Mouse (Mus musculus) macrophage (primary cell): ENCODE data around the gene Stam2. TPM values are rescaled to one million over a fixed set of nuclear protein-coding genes. Genes with fewer than 3 reads are reported as not detected.

Experiments
- H3K27ac ChIP-seq: fragments of 350-480 bp; formaldehyde crosslinking; 2 replicates; pipeline ENCODE4 v1.9.0; 2021
- H3K36me3 ChIP-seq: fragments of 350-480 bp; formaldehyde crosslinking; 2 replicates; pipeline ENCODE4 v1.9.0; 2021; ENCODE audit errors: inconsistent target
- H3K4me3 ChIP-seq: fragments of 350-480 bp; formaldehyde crosslinking; 2 replicates; pipeline ENCODE4 v1.9.0; 2021; ENCODE audit errors: inconsistent target
- H3K79me2 ChIP-seq: fragments of 350-480 bp; formaldehyde crosslinking; 2 replicates; pipeline ENCODE4 v1.9.0; 2021; ENCODE audit errors: inconsistent target
- WGBS: methylation state at CpG from one replicate; pipeline ENCODE4 v1.1.7; 2026; ENCODE audit warnings: inconsistent platforms; ENCODE audit not compliant: missing documents; 5-methylcytosine and 5-hydroxymethylcytosine counted together
- polyA plus RNA-seq: library from polyadenylated mRNA; stranded (reverse); fragments of 250-400 nt; gene quantifications from 3 replicates; pipeline ENCODE4 v1.2.4, GENCODE M21; 2018; ENCODE audit warnings: inconsistent platforms

Stam2 gene
- polyA plus RNA-seq, 1 experiment from 2014 or later: 35.6 TPM

- Histone ChIP-seq H3K4me3 (no peak overlapping the region), H3K36me3 (no peaks in the 10 kb centered on the region), H3K27ac (no peak overlapping the region), H3K79me2 (no peaks in the 10 kb centered on the region)
- 27% methylated on average over 4 of the region's 4 CpGs for WGBS
Observed at GRCm38 (mm10) chr2:52654541-52654940, 87.5 kb downstream of the Stam2 start.

GRCm38 (mm10) chr2:52651547-52651946, 90.5 kb downstream of the Stam2 start:
- no peaks in the 10 kb centered on the region for H3K79me2 ChIP-seq
- WGBS: 90% methylated on average over 6 of the region's 6 CpGs
- no peaks in the 10 kb centered on the region for H3K36me3 ChIP-seq

GRCm38 (mm10) chr2:52647255-52647998, 94.7 kb downstream of the Stam2 start:
- Histone ChIP-seq H3K4me3 (no peak overlapping the region), H3K79me2 (no peaks in the 10 kb centered on the region), H3K36me3 (no peaks in the 10 kb centered on the region), H3K27ac (no peak overlapping the region)
- WGBS: 58% methylated on average over 8 of the region's 8 CpGs

More at GRCm38 (mm10) chr2:52651547-52651946, 90.5 kb downstream of the Stam2 start:
- no peak overlapping the region for H3K27ac ChIP-seq
- H3K4me3 ChIP-seq: no peak overlapping the region

DNA sequence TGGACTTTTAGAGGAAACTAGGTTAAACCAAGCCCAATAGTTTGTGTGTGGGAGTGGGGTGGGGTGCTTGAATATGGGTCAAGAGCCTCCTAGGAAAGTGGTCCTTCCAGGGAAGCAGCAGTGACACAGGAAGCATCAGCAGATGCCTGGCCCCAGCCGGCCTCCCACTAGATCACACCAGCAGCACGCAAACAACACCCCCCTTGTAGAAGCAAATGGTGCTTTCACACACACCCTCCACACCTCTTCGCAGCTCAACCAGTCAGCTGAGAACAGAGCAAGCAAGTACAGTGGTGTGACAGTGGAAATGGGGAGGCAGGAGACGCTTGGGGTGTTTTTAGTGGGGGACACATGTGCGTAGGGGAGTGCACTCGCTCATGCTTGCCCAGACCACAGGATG, 98.4 kb downstream of the Stam2 start:
- no peaks in the 10 kb centered on the region for H3K79me2 ChIP-seq
- no peaks in the 10 kb centered on the region for H3K36me3 ChIP-seq
- H3K4me3 ChIP-seq: no peak overlapping the region
- H3K27ac ChIP-seq: no peak overlapping the region
- WGBS: 88% methylated on average over 6 of the region's 6 CpGs

Other genes starting within 250 kb of the Stam2 start
- 0.10 to 1.1 TPM (median 0.77 TPM) in 3 replicates for gene Cacnb4, start 65.5 kb downstream of the Stam2 start, polyA plus RNA-seq
- 4.0 to 6.5 TPM (median 6.1 TPM) in 3 replicates for gene Fmnl2, start 115.6 kb upstream of the Stam2 start, polyA plus RNA-seq